Mouse (Mus musculus): ENCODE measurements around the gene Rnf145.

Gene Rnf145

GRCm38 (mm10) chr11:44538101-44538500 is 19.3 kb downstream of the Rnf145 start:
- no peak for DNase-seq

GRCm38 (mm10) chr11:44538501-44539290 is 19.9 kb downstream of the Rnf145 start:
- no peak for DNase-seq

GRCm38 (mm10) chr11:44539291-44539930 is 20.6 kb downstream of the Rnf145 start:
- DNase-seq, result no peak

- no peak for DNase-seq
Measured at GRCm38 (mm10) chr11:44540243-44540642, 21.5 kb downstream of the Rnf145 start.

- DNase-seq, result no peak
Measured at GRCm38 (mm10) chr11:44541280-44541679, 22.5 kb downstream of the Rnf145 start.

GRCm38 (mm10) chr11:44541813-44542212 is 23.0 kb downstream of the Rnf145 start:
- no peak for DNase-seq

GRCm38 (mm10) chr11:44543593-44543992 is 24.8 kb downstream of the Rnf145 start:
- DNase-seq, result no peak

GRCm38 (mm10) chr11:44543996-44544395 is 25.2 kb downstream of the Rnf145 start:
- no peak for DNase-seq

GRCm38 (mm10) chr11:44545181-44545580 is 26.4 kb downstream of the Rnf145 start:
- DNase-seq, result no peak

- DNase-seq, result no peak
Measured at GRCm38 (mm10) chr11:44546250-44546649, 27.5 kb downstream of the Rnf145 start.

GRCm38 (mm10) chr11:44547651-44548196 is 29.0 kb downstream of the Rnf145 start:
- peak; percentile 55 for DNase-seq

GRCm38 (mm10) chr11:44548816-44549215 is 30.1 kb downstream of the Rnf145 start:
- no peak for DNase-seq

GRCm38 (mm10) chr11:44549511-44550278 is 30.9 kb downstream of the Rnf145 start:
- DNase-seq, result no peak

- DNase-seq, result no peak
Measured at GRCm38 (mm10) chr11:44550996-44551395, 32.2 kb downstream of the Rnf145 start.

- DNase-seq, result no peak
Measured at GRCm38 (mm10) chr11:44554339-44554738, 35.6 kb downstream of the Rnf145 start.

- DNase-seq, result no peak
Measured at GRCm38 (mm10) chr11:44558521-44558920, 39.8 kb downstream of the Rnf145 start.

GRCm38 (mm10) chr11:44559466-44559865 is 40.7 kb downstream of the Rnf145 start:
- no peak for DNase-seq

GRCm38 (mm10) chr11:44560396-44560795 is 41.6 kb downstream of the Rnf145 start:
- no peak for DNase-seq

GRCm38 (mm10) chr11:44561476-44562015 is 42.8 kb downstream of the Rnf145 start:
- no peak for DNase-seq

GRCm38 (mm10) chr11:44562389-44563135 is 43.8 kb downstream of the Rnf145 start:
- DNase-seq, result no peak

GRCm38 (mm10) chr11:44564245-44564864 is 45.6 kb downstream of the Rnf145 start:
- DNase-seq, result no peak

GRCm38 (mm10) chr11:44564940-44565339 is 46.2 kb downstream of the Rnf145 start:
- no peak for DNase-seq
